13 mouse cellular contexts compared by ENCODE assay signal in the genomic region with DNA sequence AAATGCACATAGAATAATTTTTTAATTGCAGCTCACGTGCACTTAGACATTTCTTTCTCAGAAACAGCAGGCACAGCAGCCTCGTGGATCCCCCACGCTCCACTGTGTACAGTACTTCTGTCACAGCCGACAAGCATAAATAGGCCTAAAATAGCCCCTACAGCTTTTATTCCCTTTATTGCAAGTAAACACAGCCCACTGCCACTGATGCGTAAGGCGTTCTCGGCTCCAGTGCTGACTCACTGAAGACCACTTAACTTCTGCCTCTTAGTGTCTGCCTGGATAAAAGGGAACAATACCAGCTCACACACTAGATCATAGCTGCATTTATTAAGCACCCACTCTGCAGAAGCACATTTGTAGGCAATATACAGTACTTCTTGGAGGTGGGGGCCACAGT.
A peak's percentile ranks its signal among the peaks of the same experiment; 100 is the strongest.
DNase-seq lines count a peak whose midpoint lies in the region; ATAC-seq and TF ChIP-seq lines count a peak whose summit lies in the region.
"Had no signal": no experiment of that assay in that cellular context is flagged by ENCODE, and none has a peak within 500 bp of the region (broad histone marks: within the 10 kb centered on the region; RNA-seq: fewer than 3 reads in every experiment).

No protein-coding gene starts in this region.

- H3K9ac ChIP-seq in midbrain, postnatal 0 days (replicated peaks; ENCODE audit: low read length, poor library complexity, severe bottlenecking): no peak overlapping the region
- no peak overlapping the region for H3K9ac ChIP-seq in midbrain, embryonic 13.5 days (replicated peaks)
- H3K9ac ChIP-seq in neural tube, embryonic 13.5 days: no peak overlapping the region
- peak overlapping the region; percentile 12; the same call in 1 of the 2 replicates for H3K9ac ChIP-seq in stomach, embryonic 16.5 days (ENCODE audit: low read length)
- H3K9ac ChIP-seq: kidney, embryonic 15.5 days; limb, embryonic 12.5 days had no signal

- TF ChIP-seq CTCF in midbrain, postnatal 0 days (IDR thresholded peaks at IDR 0.05): no peak

- no peak for ATAC-seq in midbrain, postnatal 0 days (ENCODE audit: low FRiP score)
- no peak for ATAC-seq in midbrain, embryonic 13.5 days
- ATAC-seq in neural tube, embryonic 13.5 days (ENCODE audit: low read depth): no peak
- peak; percentile 63; the same call in 1 of the 2 replicates for ATAC-seq in stomach, embryonic 16.5 days (ENCODE audit: insufficient read depth, low FRiP score)

- peak; percentile 39 to 44 for DNase-seq in frontal cortex, adult 2 months (ENCODE audit: extremely low spot score in 1 of 2, low spot score in 1 of 2)
- DNase-seq in frontal cortex, postnatal 10 days (ENCODE audit: low spot score in 2 of 2): no peak
- DNase-seq in midbrain, postnatal 0 days (ENCODE audit: low spot score): peak; percentile 10
- no peak for DNase-seq in T-cell, adult 2 months (ENCODE audit: low spot score)
- DNase-seq in kidney, postnatal 10 days: no peak
- DNase-seq: embryo, embryonic 11 days; heart, adult 11 months; heart, postnatal 4 days had no signal

- WGBS in midbrain, postnatal 0 days: 48% methylated on average over 7 of the region's 7 CpGs
- 58% methylated on average over 7 of the region's 7 CpGs for whole genome bisulfite sequencing in midbrain, embryonic 13.5 days
- 26% methylated on average over 7 of the region's 7 CpGs for WGBS in neural tube, embryonic 13.5 days
- 31% methylated on average over 7 of the region's 7 CpGs for WGBS in stomach, embryonic 16.5 days

- H3K27ac ChIP-seq in midbrain, postnatal 0 days (ENCODE audit: low read depth, low read length): no peak overlapping the region
- H3K27ac ChIP-seq in midbrain, embryonic 13.5 days: no peak overlapping the region
- H3K27ac ChIP-seq in neural tube, embryonic 13.5 days (replicated peaks): 0 out of 2 replicates have a peak overlapping the region, but pooled peaks have one; percentile 3
- H3K27ac ChIP-seq in stomach, embryonic 16.5 days (ENCODE audit: low read length): peak overlapping the region; percentile 63
- H3K27ac ChIP-seq: kidney, embryonic 15.5 days had no signal

- H3K4me3 ChIP-seq in midbrain, postnatal 0 days (ENCODE audit: low read depth, low read length): no peak overlapping the region
- H3K4me3 ChIP-seq in midbrain, embryonic 13.5 days (replicated peaks): no peak overlapping the region
- no peak overlapping the region for H3K4me3 ChIP-seq in neural tube, embryonic 13.5 days
- H3K4me3 ChIP-seq in stomach, embryonic 16.5 days (replicated peaks; ENCODE audit: low read length): no peak overlapping the region
- H3K4me3 ChIP-seq: kidney, embryonic 15.5 days; limb, embryonic 12.5 days had no signal

- H3K4me1 ChIP-seq in midbrain, postnatal 0 days (ENCODE audit: insufficient read depth, low read length): no peaks in the 10 kb centered on the region
- H3K4me1 ChIP-seq in midbrain, embryonic 13.5 days (replicated peaks): no peaks in the 10 kb centered on the region
- peaks cover 12% of the 10 kb centered on the region for H3K4me1 ChIP-seq in neural tube, embryonic 13.5 days (replicated peaks)
- H3K4me1 ChIP-seq in stomach, embryonic 16.5 days (ENCODE audit: control insufficient read depth, insufficient read depth, low read length): peaks cover 4% of the 10 kb centered on the region; the same call in 1 of the 2 replicates
- H3K4me1 ChIP-seq: kidney, embryonic 15.5 days; limb, embryonic 12.5 days had no signal

- no peaks in the 10 kb centered on the region for H3K36me3 ChIP-seq in midbrain, postnatal 0 days (ENCODE audit: insufficient read depth, low read length)
- H3K36me3 ChIP-seq in midbrain, embryonic 13.5 days: no peaks in the 10 kb centered on the region
- H3K36me3 ChIP-seq in neural tube, embryonic 13.5 days: no peaks in the 10 kb centered on the region
- H3K36me3 ChIP-seq in stomach, embryonic 16.5 days (ENCODE audit: control insufficient read depth, insufficient read depth, low read length): no peaks in the 10 kb centered on the region
- H3K36me3 ChIP-seq: kidney, embryonic 15.5 days; limb, embryonic 12.5 days had no signal

- no peaks in the 10 kb centered on the region for H3K27me3 ChIP-seq in midbrain, postnatal 0 days (ENCODE audit: insufficient read depth, low read length)
- H3K27me3 ChIP-seq in midbrain, embryonic 13.5 days: no peaks in the 10 kb centered on the region
- no peaks in the 10 kb centered on the region for H3K27me3 ChIP-seq in neural tube, embryonic 13.5 days
- no peaks in the 10 kb centered on the region for H3K27me3 ChIP-seq in stomach, embryonic 16.5 days (ENCODE audit: control insufficient read depth, insufficient read depth, low read length)
- H3K27me3 ChIP-seq: kidney, embryonic 15.5 days; limb, embryonic 12.5 days had no signal

- H3K9me3 ChIP-seq in midbrain, postnatal 0 days (ENCODE audit: low read length): no peaks in the 10 kb centered on the region
- no peaks in the 10 kb centered on the region for H3K9me3 ChIP-seq in midbrain, embryonic 13.5 days
- H3K9me3 ChIP-seq in neural tube, embryonic 13.5 days: no peaks in the 10 kb centered on the region
- H3K9me3 ChIP-seq in stomach, embryonic 16.5 days (replicated peaks; ENCODE audit: control insufficient read depth, low read length): no peaks in the 10 kb centered on the region
- H3K9me3 ChIP-seq: kidney, embryonic 15.5 days; limb, embryonic 12.5 days had no signal

- H3K4me2 ChIP-seq in midbrain, postnatal 0 days (ENCODE audit: low read depth, low read length, poor library complexity, severe bottlenecking): no peak overlapping the region
- H3K4me2 ChIP-seq in midbrain, embryonic 13.5 days (replicated peaks): no peak overlapping the region
- no peak overlapping the region for H3K4me2 ChIP-seq in neural tube, embryonic 13.5 days
- H3K4me2 ChIP-seq in stomach, embryonic 16.5 days (ENCODE audit: low read depth, low read length): no peak overlapping the region
- H3K4me2 ChIP-seq: kidney, embryonic 15.5 days; limb, embryonic 12.5 days had no signal

Comparison
In these comparisons a context has a peak if more than half of its experiments do, and no peak if none do; other contexts are left out.
1. DNase-seq: peak in frontal cortex, adult 2 months (2 of 2) and midbrain, postnatal 0 days (single experiment); none in frontal cortex, postnatal 10 days (0 of 2), T-cell, adult 2 months (single experiment) and kidney, postnatal 10 days (single experiment).
2. H3K27ac ChIP-seq: peak in neural tube, embryonic 13.5 days (single experiment) and stomach, embryonic 16.5 days (single experiment); none in midbrain, postnatal 0 days (single experiment) and midbrain, embryonic 13.5 days (single experiment).